Mouse (Mus musculus) lung, adult 2 months (tissue): ENCODE data around the gene Btg2.

Source experiments
- CTCF ChIP-seq: fragments of 200-500 bp; IDR thresholded peaks from 2 replicates; pipeline ENCODE4 v1.5.1; 2011; ENCODE audit warnings: mild to moderate bottlenecking, low read length, control low read depth; ENCODE audit not compliant: insufficient read depth
- POLR2A ChIP-seq: fragments of 200-500 bp; IDR thresholded peaks from 2 replicates; pipeline ENCODE4 v1.6.1; 2011; ENCODE audit warnings: low read depth, mild to moderate bottlenecking, control low read depth, low read length, borderline replicate concordance; ENCODE audit errors: extremely low read depth

DNA sequence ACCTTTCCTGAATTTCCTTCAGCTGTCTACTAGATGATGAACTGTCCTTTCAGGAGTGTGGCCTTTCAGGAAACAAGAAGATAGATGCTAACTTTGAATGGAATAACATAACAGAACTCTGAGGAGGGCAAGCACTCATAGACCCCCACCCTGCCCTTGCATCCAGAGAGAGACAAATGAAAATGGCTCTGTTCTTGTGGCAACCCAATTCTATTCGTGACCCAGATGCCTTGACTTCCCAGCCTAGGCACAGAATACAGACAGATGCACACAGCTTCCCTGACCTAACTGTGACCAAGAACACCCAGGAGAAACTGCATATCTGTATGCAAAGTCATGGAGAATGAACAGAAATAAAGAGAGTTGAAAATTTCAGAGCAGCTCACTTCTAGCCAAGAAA lies 5.3 kb downstream of the Btg2 start:
- TF ChIP-seq POLR2A = no peak
- TF ChIP-seq CTCF = no peak
